Mouse (Mus musculus) neural tube, embryonic 11.5 days (tissue): ENCODE data around the gene Pard6b. TPM values are rescaled to one million over a fixed set of nuclear protein-coding genes. Genes with fewer than 3 reads are reported as not detected.

Experiments
- ATAC-seq: fragments of 200-750 bp; cut with Nextera tagmentation; 2 replicates; pipeline ENCODE4 v1.8.0; 2017; ENCODE audit warnings: moderate number of reproducible peaks, mild to moderate bottlenecking, moderate TSS enrichment, moderate library complexity; ENCODE audit not compliant: insufficient read depth, low FRiP score, low TSS enrichment
- DNase-seq: peaks from one replicate; pipeline ENCODE4 v3.0.0-alpha.2; 2015; ENCODE audit warnings: low spot score
- H3K27ac ChIP-seq: fragments of 300-500 bp; sonication (generic); 2 replicates; pipeline ENCODE4 v1.5.1; 2014; ENCODE audit warnings: low read depth, mild to moderate bottlenecking, low read length
- H3K27me3 ChIP-seq: fragments of 300-500 bp; sonication (generic); 2 replicates; pipeline ENCODE4 v1.6.1; 2014; ENCODE audit warnings: mild to moderate bottlenecking, low read length, mixed read lengths; ENCODE audit not compliant: control insufficient read depth, insufficient read depth
- H3K36me3 ChIP-seq: fragments of 300-500 bp; sonication (generic); 2 replicates; pipeline ENCODE4 v1.6.1; 2014; ENCODE audit warnings: mild to moderate bottlenecking, low read length, moderate library complexity, mixed read lengths; ENCODE audit not compliant: control insufficient read depth, insufficient read depth
- H3K4me1 ChIP-seq: fragments of 300-500 bp; sonication (generic); 2 replicates; pipeline ENCODE4 v1.6.1; 2014; ENCODE audit warnings: low read length, mixed read lengths; ENCODE audit not compliant: control insufficient read depth, insufficient read depth
- H3K4me2 ChIP-seq: fragments of 300-500 bp; sonication (generic); 2 replicates; pipeline ENCODE4 v1.6.1; 2014; ENCODE audit warnings: low read depth, mild to moderate bottlenecking, moderate library complexity
- H3K4me3 ChIP-seq: fragments of 300-500 bp; sonication (generic); 2 replicates; pipeline ENCODE4 v1.5.1; 2014; ENCODE audit warnings: low read depth, low read length
- H3K9ac ChIP-seq: fragments of 300-500 bp; sonication (generic); 2 replicates; pipeline ENCODE4 v1.6.1; 2014; ENCODE audit warnings: mild to moderate bottlenecking, low read length
- H3K9me3 ChIP-seq: fragments of 300-500 bp; sonication (generic); 2 replicates; pipeline ENCODE4 v1.6.1; 2016; ENCODE audit warnings: low read length; ENCODE audit not compliant: control insufficient read depth
- WGBS: fragments of 180-500 bp; shearing (Covaris S2); extraction: QIAGEN DNeasy Blood & Tissue Kit; methylation state at CpG from one replicate; pipeline ENCODE4 v1.1.7; 2014; 5-methylcytosine and 5-hydroxymethylcytosine counted together
- microRNA-seq: library from miRNA; unstranded; fragments of <30 nt; microRNA quantifications from one replicate; pipeline ENCODE4, GENCODE M21; 2016
- polyA plus RNA-seq: library from polyadenylated mRNA; unstranded; fragments of >200 nt; fragmentation: Nextera tagmentation; extraction: Ambion mirVana; gene quantifications from 2 replicates; pipeline ENCODE4 v1.2.1, GENCODE M21; 2014

The Pard6b gene
- polyA plus RNA-seq, 1 experiment from 2014 or later = 7.8 TPM

- Histone ChIP-seq H3K4me3 (no peak overlapping the region), H3K27ac (no peak overlapping the region), H3K9ac (peak overlapping the region; percentile 26; the same call in 1 of the 2 replicates), H3K27me3 (no peaks in the 10 kb centered on the region), H3K4me1 (no peaks in the 10 kb centered on the region), H3K4me2 (no peak overlapping the region), H3K9me3 (no peaks in the 10 kb centered on the region), H3K36me3 (no peaks in the 10 kb centered on the region)
- 50% methylated on average over 2 of the region's 2 CpGs for WGBS
- DNase-seq (no peak), ATAC-seq (no peak)
Measured at GRCm38 (mm10) chr2:168145437-168145836, 64.6 kb downstream of the Pard6b start.

GRCm38 (mm10) chr2:168147722-168148432 lies 67.1 kb downstream of the Pard6b start:
- WGBS = 74% methylated on average over 22 of the region's 22 CpGs
- Histone ChIP-seq H3K4me3 (no peak overlapping the region), H3K36me3 (no peaks in the 10 kb centered on the region), H3K4me2 (no peak overlapping the region), H3K27me3 (no peaks in the 10 kb centered on the region), H3K27ac (no peak overlapping the region), H3K9ac (no peak overlapping the region), H3K4me1 (no peaks in the 10 kb centered on the region), H3K9me3 (no peaks in the 10 kb centered on the region)
- ATAC-seq (no peak), DNase-seq (no peak)

GRCm38 (mm10) chr2:168149241-168149640 lies 68.4 kb downstream of the Pard6b start:
- DNase-seq (no peak), ATAC-seq (no peak)
- Histone ChIP-seq H3K27ac (no peak overlapping the region), H3K36me3 (no peaks in the 10 kb centered on the region), H3K4me3 (no peak overlapping the region), H3K9ac (no peak overlapping the region), H3K4me2 (no peak overlapping the region), H3K9me3 (no peaks in the 10 kb centered on the region), H3K4me1 (0 out of 2 replicates have a peak, but pooled peaks cover 2% of the 10 kb centered on the region), H3K27me3 (no peaks in the 10 kb centered on the region)
- 91% methylated on average over 8 of the region's 8 CpGs for WGBS

Small RNA genes within 50 kb of the gene (microRNA-seq; reads per million reads assigned to microRNA genes)
- not detected for gene Gm24327

Other genes with a start within 250 kb of the Pard6b start
- gene Ptpn1, start 148.9 kb upstream of the Pard6b start, polyA plus RNA-seq = 84.3 and 98.9 TPM in 2 replicates
- gene Ripor3, start 70.4 kb upstream of the Pard6b start, polyA plus RNA-seq = 0.12 and 0.43 TPM in 2 replicates
- 14.1 and 14.2 TPM in 2 replicates for gene Adnp, start 126.1 kb downstream of the Pard6b start, polyA plus RNA-seq
- gene Gm20716, start 149.4 kb downstream of the Pard6b start, polyA plus RNA-seq = 26.5 and 26.8 TPM in 2 replicates
- 48.7 and 54.0 TPM in 2 replicates for gene Dpm1, start 149.6 kb downstream of the Pard6b start, polyA plus RNA-seq
- 8.2 and 8.9 TPM in 2 replicates for gene Mocs3, start 149.6 kb downstream of the Pard6b start, polyA plus RNA-seq
- 0.34 and 0.52 TPM in 2 replicates for gene Kcng1, start 200.7 kb downstream of the Pard6b start, polyA plus RNA-seq